Mouse (Mus musculus) T-helper 2 cell (primary cell): ENCODE results near the gene Rgs9.
"Not testable (repeated sequence)": the region's sequence is repeated elsewhere in the genome, so short reads cannot be mapped to it uniquely, and the experiment has no call there.

Experiments
- in situ Hi-C: fragments of 300-600 bp; cut with MboI, MseI; formaldehyde crosslinking; loops from one replicate; pipeline ENCODE4 v1.15.1; 2025; ENCODE audit warnings: high pct_unique_total_duplicates

Rgs9 gene

GRCm38 (mm10) chr11:109297710-109298375 is at the start of gene Rgs9:
Gene Rgs9 (minus strand): TSS chr11:109298129.
- in situ Hi-C loops, result loop anchor here (10.0 kb wide), 1 partner anchor 287 kb away; no protein-coding TSS in a partner anchor

- in situ Hi-C loops, result no loop called here
These were observed 49.5 kb upstream of the Rgs9 start for GRCm38 (mm10) chr11:109347242-109347959.

GRCm38 (mm10) chr11:109343991-109344599 is 46.2 kb upstream of the Rgs9 start:
- in situ Hi-C loops, result no loop called here

- in situ Hi-C loops, result no loop called here
These were observed 45.6 kb upstream of the Rgs9 start for GRCm38 (mm10) chr11:109343558-109343957.

GRCm38 (mm10) chr11:109342666-109343065 is 44.7 kb upstream of the Rgs9 start:
- in situ Hi-C loops, result not testable (repeated sequence)

GRCm38 (mm10) chr11:109340541-109340940 is 42.6 kb upstream of the Rgs9 start:
- in situ Hi-C loops, result no loop called here

- in situ Hi-C loops, result no loop called here
These were observed 41.4 kb upstream of the Rgs9 start for GRCm38 (mm10) chr11:109339155-109339938.

- in situ Hi-C loops, result no loop called here
These were observed 38.0 kb upstream of the Rgs9 start for GRCm38 (mm10) chr11:109335890-109336289.

GRCm38 (mm10) chr11:109334773-109335172 is 36.8 kb upstream of the Rgs9 start:
- in situ Hi-C loops, result no loop called here

GRCm38 (mm10) chr11:109332722-109333121 is 34.8 kb upstream of the Rgs9 start:
- in situ Hi-C loops, result no loop called here

GRCm38 (mm10) chr11:109331424-109331824 is 33.5 kb upstream of the Rgs9 start:
- in situ Hi-C loops, result no loop called here

GRCm38 (mm10) chr11:109330706-109331393 is 32.9 kb upstream of the Rgs9 start:
- in situ Hi-C loops, result no loop called here

GRCm38 (mm10) chr11:109329331-109329730 is 31.4 kb upstream of the Rgs9 start:
- in situ Hi-C loops, result no loop called here

- in situ Hi-C loops, result no loop called here
These were observed 30.0 kb upstream of the Rgs9 start for GRCm38 (mm10) chr11:109327952-109328351.

GRCm38 (mm10) chr11:109327381-109327780 is 29.5 kb upstream of the Rgs9 start:
- in situ Hi-C loops, result no loop called here

GRCm38 (mm10) chr11:109326270-109326669 is 28.3 kb upstream of the Rgs9 start:
- in situ Hi-C loops, result no loop called here

- in situ Hi-C loops, result loop anchor here (25.0 kb wide), 1 partner anchor 542 kb away; no protein-coding TSS in a partner anchor
These were observed 22.5 kb upstream of the Rgs9 start for GRCm38 (mm10) chr11:109320361-109320933.

- in situ Hi-C loops, result loop anchor here (5.0 to 25.0 kb wide), 2 partner anchors 122 to 542 kb away; no protein-coding TSS in a partner anchor
These were observed 22.0 kb upstream of the Rgs9 start for GRCm38 (mm10) chr11:109319946-109320345.

- in situ Hi-C loops, result loop anchor here (5.0 to 25.0 kb wide), 2 partner anchors 123 to 543 kb away; no protein-coding TSS in a partner anchor
These were observed 21.5 kb upstream of the Rgs9 start for GRCm38 (mm10) chr11:109319471-109319870.

- in situ Hi-C loops, result loop anchor here (5.0 to 25.0 kb wide), 2 partner anchors 125 to 545 kb away; no protein-coding TSS in a partner anchor
These were observed 19.0 kb upstream of the Rgs9 start for GRCm38 (mm10) chr11:109316921-109317320.
